Mouse (Mus musculus) liver, postnatal 0 days (tissue): Measurements from ENCODE around the gene Ankef1. TPM values are rescaled to one million over a fixed set of nuclear protein-coding genes. Genes with fewer than 3 reads are reported as not detected.

ENCODE experiments used
- ATAC-seq: fragments of 200-750 bp; cut with Nextera tagmentation; 2 replicates; pipeline ENCODE4 v1.8.0; 2017; ENCODE audit warnings: mild to moderate bottlenecking, moderate library complexity
- DNase-seq: peaks from one replicate; pipeline ENCODE4 v3.0.0-alpha.2; 2016
- H3K27ac ChIP-seq: fragments of 300-500 bp; sonication (generic); 2 replicates; pipeline ENCODE4 v1.5.1; 2014; ENCODE audit warnings: antibody characterized with exemption, moderate library complexity, mild to moderate bottlenecking, low read depth
- H3K27me3 ChIP-seq: fragments of 300-500 bp; sonication (generic); 2 replicates; pipeline ENCODE4 v1.6.1; 2014; ENCODE audit warnings: low read length, control low read depth, mixed read lengths; ENCODE audit not compliant: insufficient read depth
- H3K36me3 ChIP-seq: fragments of 300-500 bp; sonication (generic); replicated peaks from 2 replicates; pipeline ENCODE4 v1.6.1; 2014; ENCODE audit warnings: mild to moderate bottlenecking, control low read depth, low read length, moderate library complexity, mixed read lengths; ENCODE audit not compliant: insufficient read depth
- H3K4me1 ChIP-seq: fragments of 300-500 bp; sonication (generic); 2 replicates; pipeline ENCODE4 v1.6.1; 2014; ENCODE audit warnings: antibody characterized with exemption, mild to moderate bottlenecking, control low read depth; ENCODE audit not compliant: insufficient read depth
- H3K4me2 ChIP-seq: fragments of 300-500 bp; sonication (generic); 2 replicates; pipeline ENCODE4 v1.6.1; 2014; ENCODE audit warnings: low read depth, mild to moderate bottlenecking, low read length, moderate library complexity, mixed read lengths
- H3K4me3 ChIP-seq: fragments of 300-500 bp; sonication (generic); 2 replicates; pipeline ENCODE4 v1.5.1; 2014; ENCODE audit warnings: low read depth, low read length
- H3K9ac ChIP-seq: fragments of 300-500 bp; sonication (generic); replicated peaks from 2 replicates; pipeline ENCODE4 v1.6.1; 2014; ENCODE audit warnings: mild to moderate bottlenecking, moderate library complexity
- H3K9me3 ChIP-seq: fragments of 300-500 bp; sonication (generic); 2 replicates; pipeline ENCODE4 v1.6.1; 2016; ENCODE audit warnings: mild to moderate bottlenecking, control low read depth, low read length, mixed read lengths
- CTCF ChIP-seq: sonication (generic); IDR thresholded peaks from 2 replicates; pipeline ENCODE4 v1.5.1; 2016; ENCODE audit warnings: antibody characterized with exemption, low read depth
- EP300 ChIP-seq: IDR thresholded peaks from 2 replicates; pipeline ENCODE4 v1.6.1; 2016; ENCODE audit warnings: antibody characterized with exemption, low read depth, mild to moderate bottlenecking
- WGBS: fragments of 180-500 bp; shearing (Covaris S2); extraction: QIAGEN DNeasy Blood & Tissue Kit; methylation state at CpG from one replicate; pipeline ENCODE4 v1.1.7; 2014; ENCODE audit not compliant: insufficient replicate concordance; 5-methylcytosine and 5-hydroxymethylcytosine counted together
- polyA plus RNA-seq: library from polyadenylated mRNA; unstranded; fragments of >200 nt; fragmentation: Nextera tagmentation; extraction: Ambion mirVana; gene quantifications from 2 replicates; pipeline ENCODE4 v1.2.1, GENCODE M21; 2015

Gene Ankef1
- polyA plus RNA-seq, 1 experiment from 2014 or later, result not detected

DNA sequence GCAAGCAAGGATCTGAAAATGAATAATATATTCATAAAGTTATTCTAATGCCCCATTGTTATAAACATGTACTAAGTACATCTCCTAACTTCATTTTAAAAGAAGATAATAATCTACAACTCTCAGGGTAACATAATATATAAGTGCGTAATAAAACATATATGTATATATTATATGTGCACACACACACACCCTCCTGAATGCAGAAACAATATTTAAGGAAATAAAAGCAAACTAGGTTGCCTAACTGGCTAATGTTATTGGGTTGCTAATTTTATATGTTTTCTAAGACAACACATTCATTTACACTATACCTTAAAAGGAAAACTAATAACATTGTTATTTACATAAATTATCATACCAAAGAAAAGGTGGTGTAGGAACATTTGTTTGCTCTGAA lies 16.3 kb upstream of the Ankef1 start:
- ATAC-seq (no peak), DNase-seq (no peak)
- 89% methylated on average over 1 of the region's 1 CpGs for WGBS
- Histone ChIP-seq H3K27me3 (no peaks in the 10 kb centered on the region), H3K9ac (no peak overlapping the region), H3K9me3 (no peaks in the 10 kb centered on the region), H3K4me2 (0 out of 2 replicates have a peak overlapping the region, but pooled peaks have one; percentile 38), H3K4me1 (no peaks in the 10 kb centered on the region), H3K27ac (no peak overlapping the region), H3K36me3 (no peaks in the 10 kb centered on the region), H3K4me3 (0 out of 2 replicates have a peak overlapping the region, but pooled peaks have one; percentile 13)
- no peak for TF ChIP-seq CTCF

DNA sequence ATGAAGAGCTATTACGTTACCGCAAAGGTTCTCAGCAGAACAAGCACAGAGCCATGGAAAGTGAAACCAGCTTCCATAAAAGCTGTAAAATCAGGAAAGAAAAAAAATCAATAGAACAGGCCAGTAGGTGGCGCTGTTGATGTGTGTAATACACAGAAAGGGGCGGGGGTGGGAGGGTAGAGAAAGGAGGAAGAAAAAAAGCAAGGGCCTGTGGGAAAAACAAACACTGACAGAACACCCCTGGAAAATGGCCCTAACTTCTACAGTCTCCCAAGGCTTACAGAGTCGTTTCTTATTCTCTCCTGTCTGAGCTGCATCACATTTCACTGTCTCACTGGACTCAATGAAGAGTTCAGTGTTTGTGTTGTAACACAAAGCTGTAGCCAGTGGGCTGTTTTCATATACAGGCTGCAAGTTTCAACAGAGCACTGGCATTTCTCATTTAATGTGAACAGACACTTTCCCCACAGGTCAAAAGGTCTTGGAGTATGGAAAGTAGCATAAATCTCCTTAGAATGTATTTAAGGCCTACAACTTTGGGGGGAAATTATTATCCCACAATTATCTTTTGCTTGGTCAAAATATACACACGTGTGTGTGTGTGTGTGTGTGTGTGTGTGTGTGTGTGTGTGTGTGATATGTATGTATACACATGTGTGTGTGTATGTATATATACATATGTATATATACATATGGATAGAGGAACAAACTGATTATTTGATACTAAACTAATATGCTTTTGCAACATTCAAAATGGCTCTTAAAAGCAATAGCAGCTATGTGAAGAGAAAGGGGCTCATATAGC lies 15.7 kb upstream of the Ankef1 start:
- no peaks in the 10 kb centered on the region for H3K27me3 ChIP-seq
- 12% methylated on average over 6 of the region's 6 CpGs for WGBS
- DNase-seq, result peak; percentile 65
- H3K27ac ChIP-seq, result no peak overlapping the region
- H3K9me3 ChIP-seq, result no peaks in the 10 kb centered on the region
- no peak for TF ChIP-seq EP300
- peak; percentile 68 for TF ChIP-seq CTCF
- peak; percentile 77 for ATAC-seq
- H3K9ac ChIP-seq, result no peak overlapping the region
- 0 out of 2 replicates have a peak overlapping the region, but pooled peaks have one; percentile 13 for H3K4me3 ChIP-seq
- 0 out of 2 replicates have a peak overlapping the region, but pooled peaks have one; percentile 38 for H3K4me2 ChIP-seq
- no peaks in the 10 kb centered on the region for H3K36me3 ChIP-seq
- H3K4me1 ChIP-seq, result no peaks in the 10 kb centered on the region

- no peaks in the 10 kb centered on the region for H3K4me1 ChIP-seq
- H3K36me3 ChIP-seq, result no peaks in the 10 kb centered on the region
- no peaks in the 10 kb centered on the region for H3K27me3 ChIP-seq
- 66% methylated on average over 5 of the region's 5 CpGs for WGBS
- ATAC-seq, result no peak
- TF ChIP-seq EP300 (no peak), CTCF (no peak)
- no peak for DNase-seq
- no peak overlapping the region for H3K4me2 ChIP-seq
- no peak overlapping the region for H3K27ac ChIP-seq
- H3K9ac ChIP-seq, result no peak overlapping the region
- H3K9me3 ChIP-seq, result no peaks in the 10 kb centered on the region
- H3K4me3 ChIP-seq, result no peak overlapping the region
These were observed 14.7 kb upstream of the Ankef1 start for GRCm38 (mm10) chr2:136486986-136487385.

GRCm38 (mm10) chr2:136511073-136511472 lies 9.4 kb downstream of the Ankef1 start:
- TF ChIP-seq EP300, result no peak
- no peak for TF ChIP-seq CTCF
- Histone ChIP-seq H3K4me3 (no peak overlapping the region), H3K9me3 (no peaks in the 10 kb centered on the region), H3K4me2 (no peak overlapping the region), H3K4me1 (no peaks in the 10 kb centered on the region), H3K27ac (no peak overlapping the region), H3K9ac (no peak overlapping the region), H3K27me3 (no peaks in the 10 kb centered on the region), H3K36me3 (no peaks in the 10 kb centered on the region)
- DNase-seq, result no peak
- 59% methylated on average over 5 of the region's 5 CpGs for WGBS
- no peak for ATAC-seq

DNA sequence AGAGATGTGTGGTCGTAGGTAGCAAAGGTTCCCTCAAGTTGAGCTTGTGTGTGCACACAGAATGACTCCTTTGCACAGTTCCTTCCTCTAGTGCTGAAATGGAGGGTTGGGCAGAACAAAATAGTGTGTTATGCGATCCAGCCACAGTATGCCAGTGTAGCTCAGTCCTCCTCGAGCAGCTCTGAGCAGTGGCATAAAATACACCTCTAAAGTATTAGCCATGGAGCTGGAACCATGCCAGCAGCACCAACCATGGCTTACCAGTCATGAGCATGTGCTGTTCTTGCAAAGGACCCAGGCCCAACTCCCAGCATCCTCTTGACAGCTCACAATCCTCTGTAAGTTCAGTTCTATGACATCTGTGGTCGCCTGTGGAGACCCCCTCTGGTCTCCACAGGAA lies 10.0 kb downstream of the Ankef1 start:
- WGBS, result 51% methylated on average over 4 of the region's 4 CpGs
- TF ChIP-seq EP300 (no peak), CTCF (no peak)
- Histone ChIP-seq H3K9ac (no peak overlapping the region), H3K4me1 (no peaks in the 10 kb centered on the region), H3K27ac (no peak overlapping the region), H3K4me2 (no peak overlapping the region), H3K4me3 (no peak overlapping the region), H3K36me3 (no peaks in the 10 kb centered on the region), H3K9me3 (no peaks in the 10 kb centered on the region), H3K27me3 (no peaks in the 10 kb centered on the region)
- DNase-seq (no peak), ATAC-seq (no peak)

GRCm38 (mm10) chr2:136512802-136513201 lies 11.1 kb downstream of the Ankef1 start:
- no peaks in the 10 kb centered on the region for H3K4me1 ChIP-seq
- no peaks in the 10 kb centered on the region for H3K9me3 ChIP-seq
- H3K4me3 ChIP-seq, result no peak overlapping the region
- no peak for DNase-seq
- no peak overlapping the region for H3K4me2 ChIP-seq
- ATAC-seq, result no peak
- H3K27me3 ChIP-seq, result no peaks in the 10 kb centered on the region
- H3K27ac ChIP-seq, result no peak overlapping the region
- TF ChIP-seq EP300 (no peak), CTCF (no peak)
- WGBS, result 87% methylated on average over 5 of the region's 5 CpGs
- no peak overlapping the region for H3K9ac ChIP-seq
- H3K36me3 ChIP-seq, result no peaks in the 10 kb centered on the region
